Mouse (Mus musculus): ENCODE results near the gene Tnfrsf8. TPM values are rescaled to one million over a fixed set of nuclear protein-coding genes. Genes with fewer than 3 reads are reported as not detected.

Tnfrsf8 gene
- total and polyA plus RNA-seq, 3 experiments: 0.11 to 0.18 (median 0.16) TPM

DNA sequence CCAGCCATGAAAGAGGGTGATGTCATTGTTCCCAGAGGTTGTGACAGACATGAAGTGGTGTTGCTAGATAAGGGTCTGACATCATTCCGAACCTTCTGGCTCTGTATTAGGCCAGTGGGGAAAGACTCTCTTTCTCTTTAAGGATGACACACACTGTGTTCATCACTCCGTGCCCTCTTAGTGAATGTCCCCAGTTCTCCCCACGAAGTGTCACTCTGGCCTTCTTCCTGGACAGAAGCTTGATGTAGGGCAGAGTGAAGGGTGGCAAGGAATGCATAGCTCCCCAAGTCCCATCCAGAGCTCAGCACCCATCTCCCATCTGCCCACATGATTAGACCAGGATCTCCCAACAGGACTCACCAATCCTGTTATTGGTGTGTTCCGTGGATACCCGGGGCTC, 41.0 kb downstream of the Tnfrsf8 start:
- H3K4me1 ChIP-seq (ENCODE audit: control insufficient read depth, insufficient read depth, low read length): peaks cover 13% of the 10 kb centered on the region
- no peak overlapping the region for H3K4me3 ChIP-seq
- H3K9ac ChIP-seq (ENCODE audit: low read depth, low read length): no peak overlapping the region
- H3K27me3 ChIP-seq (ENCODE audit: control insufficient read depth, insufficient read depth, low read length): no peaks in the 10 kb centered on the region
- 77% methylated on average over 5 of the region's 5 CpGs for WGBS
- TF ChIP-seq EP300 (IDR thresholded peaks at IDR 0.05; ENCODE audit: insufficient read depth, low read depth, low read length) (no peak), CTCF (IDR thresholded peaks at IDR 0.05) (no peak), POLR2A (IDR thresholded peaks at IDR 0.05; ENCODE audit: insufficient read depth, low read depth, low read length) (no peak)
- no peaks in the 10 kb centered on the region for H3K79me2 ChIP-seq (replicated peaks; ENCODE audit: control insufficient read depth, insufficient read depth, low read length)
- peaks cover 2% of the 10 kb centered on the region; the same call in 1 of the 2 replicates for H3K36me3 ChIP-seq (ENCODE audit: control insufficient read depth, insufficient read depth, low read length)
- no peak overlapping the region for H3K27ac ChIP-seq
- intact Hi-C loops (cut with DNase I): no loop called here
- DNase-seq: no peak

DNA sequence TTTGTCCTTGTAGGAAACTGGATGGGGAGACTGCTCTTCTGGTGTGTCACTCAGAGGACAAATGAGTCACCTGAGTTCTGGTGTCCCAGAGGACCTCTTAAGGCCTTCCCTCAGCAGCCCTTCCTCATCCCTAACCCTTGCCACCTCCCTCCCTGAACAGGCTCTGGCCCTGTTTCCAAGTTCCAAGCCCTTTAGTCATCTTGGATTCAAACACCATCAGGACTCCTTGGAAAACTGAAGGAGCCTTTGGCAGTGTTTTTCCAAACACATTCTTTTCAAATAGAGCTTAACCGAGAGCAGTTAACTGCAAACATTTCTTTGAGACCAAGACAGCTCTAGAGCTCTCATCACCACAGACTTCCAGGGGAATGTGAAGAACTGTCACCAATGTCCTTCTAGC, 42.2 kb downstream of the Tnfrsf8 start:
- Histone ChIP-seq H3K79me2 (replicated peaks; ENCODE audit: control insufficient read depth, insufficient read depth, low read length) (no peaks in the 10 kb centered on the region), H3K27me3 (ENCODE audit: control insufficient read depth, insufficient read depth, low read length) (no peaks in the 10 kb centered on the region), H3K36me3 (ENCODE audit: control insufficient read depth, insufficient read depth, low read length) (no peaks in the 10 kb centered on the region), H3K4me1 (ENCODE audit: control insufficient read depth, insufficient read depth, low read length) (peaks cover 8% of the 10 kb centered on the region), H3K27ac (peak overlapping the region; percentile 54), H3K4me3 (no peak overlapping the region), H3K9ac (ENCODE audit: low read depth, low read length) (no peak overlapping the region)
- TF ChIP-seq POLR2A (IDR thresholded peaks at IDR 0.05; ENCODE audit: insufficient read depth, low read depth, low read length) (no peak), EP300 (IDR thresholded peaks at IDR 0.05; ENCODE audit: insufficient read depth, low read depth, low read length) (no peak), CTCF (IDR thresholded peaks at IDR 0.05) (no peak)
- intact Hi-C loops (cut with DNase I): no loop called here
- DNase-seq: peak in 1 of 2 experiments; percentile 61
- 43% methylated on average over 1 of the region's 1 CpGs for WGBS

DNA sequence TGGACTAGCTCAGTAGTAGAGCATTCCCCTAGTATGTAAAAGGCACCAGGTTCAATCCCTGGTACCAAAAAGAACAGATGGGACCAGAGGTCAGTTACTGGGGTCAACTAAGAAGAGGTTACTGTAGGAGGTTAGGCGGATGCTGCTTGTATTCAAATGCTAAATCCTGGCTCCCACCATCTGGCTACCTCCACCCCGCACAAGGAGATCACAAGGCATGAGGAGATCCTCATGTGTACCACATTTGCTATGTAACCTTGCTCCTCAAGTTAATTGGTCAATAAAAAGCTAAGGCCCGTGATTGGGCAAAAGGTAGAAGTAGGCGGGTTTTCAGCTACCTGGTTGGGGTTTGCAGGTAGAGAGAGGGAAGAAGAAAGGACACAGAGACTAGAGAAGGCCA, 43.3 kb downstream of the Tnfrsf8 start:
- 92% methylated on average over 4 of the region's 4 CpGs for WGBS
- Histone ChIP-seq H3K79me2 (replicated peaks; ENCODE audit: control insufficient read depth, insufficient read depth, low read length) (no peaks in the 10 kb centered on the region), H3K27me3 (ENCODE audit: control insufficient read depth, insufficient read depth, low read length) (no peaks in the 10 kb centered on the region), H3K27ac (no peak overlapping the region), H3K4me3 (no peak overlapping the region), H3K36me3 (ENCODE audit: control insufficient read depth, insufficient read depth, low read length) (no peaks in the 10 kb centered on the region), H3K9ac (ENCODE audit: low read depth, low read length) (no peak overlapping the region), H3K4me1 (ENCODE audit: control insufficient read depth, insufficient read depth, low read length) (peaks cover 7% of the 10 kb centered on the region)
- no peak for TF ChIP-seq CTCF (IDR thresholded peaks at IDR 0.05)
- TF ChIP-seq POLR2A (IDR thresholded peaks at IDR 0.05; ENCODE audit: insufficient read depth, low read depth, low read length): no peak
- TF ChIP-seq EP300 (IDR thresholded peaks at IDR 0.05; ENCODE audit: insufficient read depth, low read depth, low read length): no peak
- no peak for DNase-seq
- intact Hi-C loops (cut with DNase I): no loop called here

GRCm38 (mm10) chr4:145270136-145270535, 44.8 kb downstream of the Tnfrsf8 start:
- 79% methylated on average over 5 of the region's 5 CpGs for WGBS
- H3K4me1 ChIP-seq (ENCODE audit: control insufficient read depth, insufficient read depth, low read length): peaks cover 6% of the 10 kb centered on the region
- H3K27me3 ChIP-seq (ENCODE audit: control insufficient read depth, insufficient read depth, low read length): no peaks in the 10 kb centered on the region
- no peaks in the 10 kb centered on the region for H3K36me3 ChIP-seq (ENCODE audit: control insufficient read depth, insufficient read depth, low read length)
- intact Hi-C loops (cut with DNase I): no loop called here
- H3K27ac ChIP-seq: no peak overlapping the region
- H3K9ac ChIP-seq (ENCODE audit: low read depth, low read length): no peak overlapping the region
- H3K79me2 ChIP-seq (replicated peaks; ENCODE audit: control insufficient read depth, insufficient read depth, low read length): no peaks in the 10 kb centered on the region
- no peak overlapping the region for H3K4me3 ChIP-seq
- DNase-seq: peak in 1 of 2 experiments; percentile 46
- TF ChIP-seq EP300 (IDR thresholded peaks at IDR 0.05; ENCODE audit: insufficient read depth, low read depth, low read length) (0 out of 2 replicates have a peak, but pooled peaks have one; percentile 14), POLR2A (IDR thresholded peaks at IDR 0.05; ENCODE audit: insufficient read depth, low read depth, low read length) (no peak), CTCF (IDR thresholded peaks at IDR 0.05) (no peak)

DNA sequence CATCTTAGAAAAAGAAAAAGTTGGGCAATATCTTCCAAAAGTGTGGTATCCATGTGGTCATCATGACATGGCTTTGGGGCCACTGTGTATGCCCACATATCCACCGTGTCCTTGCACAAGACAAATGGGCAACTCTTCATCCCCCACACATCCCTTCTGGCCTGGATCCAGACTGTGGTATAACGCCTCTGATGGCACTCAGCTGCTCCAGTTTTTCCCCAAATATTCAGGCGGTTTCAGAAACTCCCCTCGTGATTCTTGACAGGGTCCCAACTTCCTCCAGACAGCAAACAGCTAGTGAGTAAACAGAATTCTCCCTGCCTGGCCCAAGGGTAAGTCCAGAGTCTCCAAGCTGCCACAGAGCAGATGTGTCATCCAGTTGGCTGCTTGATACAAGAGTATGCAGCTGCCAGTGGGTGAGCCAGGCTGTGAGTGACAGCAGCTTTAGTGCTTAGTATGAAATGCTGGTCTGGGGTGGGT, 47.3 kb downstream of the Tnfrsf8 start:
- Histone ChIP-seq H3K79me2 (replicated peaks; ENCODE audit: control insufficient read depth, insufficient read depth, low read length) (no peaks in the 10 kb centered on the region), H3K27me3 (ENCODE audit: control insufficient read depth, insufficient read depth, low read length) (no peaks in the 10 kb centered on the region), H3K9ac (ENCODE audit: low read depth, low read length) (no peak overlapping the region), H3K27ac (no peak overlapping the region), H3K36me3 (ENCODE audit: control insufficient read depth, insufficient read depth, low read length) (no peaks in the 10 kb centered on the region), H3K4me1 (ENCODE audit: control insufficient read depth, insufficient read depth, low read length) (peaks cover 2% of the 10 kb centered on the region), H3K4me3 (no peak overlapping the region)
- intact Hi-C loops (cut with DNase I): no loop called here
- TF ChIP-seq EP300 (IDR thresholded peaks at IDR 0.05; ENCODE audit: insufficient read depth, low read depth, low read length) (no peak), CTCF (IDR thresholded peaks at IDR 0.05) (no peak), POLR2A (IDR thresholded peaks at IDR 0.05; ENCODE audit: insufficient read depth, low read depth, low read length) (no peak)
- DNase-seq: no peak
- 45% methylated on average over 4 of the region's 4 CpGs for WGBS

- no peaks in the 10 kb centered on the region for H3K36me3 ChIP-seq (ENCODE audit: control insufficient read depth, insufficient read depth, low read length)
- H3K4me1 ChIP-seq (ENCODE audit: control insufficient read depth, insufficient read depth, low read length): peaks cover 2% of the 10 kb centered on the region; the same call in 1 of the 2 replicates
- no peak overlapping the region for H3K27ac ChIP-seq
- no peak overlapping the region for H3K4me3 ChIP-seq
- intact Hi-C loops (cut with DNase I): no loop called here
- WGBS: 67% methylated on average over 4 of the region's 4 CpGs
- H3K79me2 ChIP-seq (replicated peaks; ENCODE audit: control insufficient read depth, insufficient read depth, low read length): no peaks in the 10 kb centered on the region
- no peak overlapping the region for H3K9ac ChIP-seq (ENCODE audit: low read depth, low read length)
- DNase-seq: no peak
- TF ChIP-seq CTCF (IDR thresholded peaks at IDR 0.05) (no peak), POLR2A (IDR thresholded peaks at IDR 0.05; ENCODE audit: insufficient read depth, low read depth, low read length) (no peak), EP300 (IDR thresholded peaks at IDR 0.05; ENCODE audit: insufficient read depth, low read depth, low read length) (no peak)
- H3K27me3 ChIP-seq (ENCODE audit: control insufficient read depth, insufficient read depth, low read length): no peaks in the 10 kb centered on the region
Observed at GRCm38 (mm10) chr4:145266505-145266904, 48.5 kb downstream of the Tnfrsf8 start.

All from heart, adult 2 months (tissue).